Mouse (Mus musculus): ENCODE results near the gene Prorsd1. TPM values are rescaled to one million over a fixed set of nuclear protein-coding genes. Genes with fewer than 3 reads are reported as not detected.

Gene Prorsd1
- polyA plus RNA-seq, 1 experiment from 2014 or later, result 42.4 TPM

Other genes with a start within 250 kb of the Prorsd1 start
- 24.1 and 29.3 TPM in 2 replicates for gene Ccdc88a, start 141.4 kb downstream of the Prorsd1 start, polyA plus RNA-seq (2014; fragmentation: Nextera tagmentation; extraction: Ambion mirVana)
- gene Mtif2, start 11.4 kb upstream of the Prorsd1 start, polyA plus RNA-seq (2014; fragmentation: Nextera tagmentation; extraction: Ambion mirVana), result 43.2 and 43.8 TPM in 2 replicates
- gene Clhc1, start 32.9 kb upstream of the Prorsd1 start, polyA plus RNA-seq (2014; fragmentation: Nextera tagmentation; extraction: Ambion mirVana), result 0.16 TPM in 1 of 2 replicates, not detected in the other
- gene Rps27a, start 33.1 kb upstream of the Prorsd1 start, polyA plus RNA-seq (2014; fragmentation: Nextera tagmentation; extraction: Ambion mirVana), result 1,383 and 1,439 TPM in 2 replicates
- 58.7 and 61.2 TPM in 2 replicates for gene Rtn4, start 177.9 kb upstream of the Prorsd1 start, polyA plus RNA-seq (2014; fragmentation: Nextera tagmentation; extraction: Ambion mirVana)

Data from stomach, embryonic 14.5 days (tissue).